Mouse (Mus musculus) layer of hippocampus, postnatal 10 days (tissue): Measurements from ENCODE around the gene Frs2. TPM values are rescaled to one million over a fixed set of nuclear protein-coding genes. Genes with fewer than 3 reads are reported as not detected.
"Not testable (repeated sequence)": the region's sequence is repeated elsewhere in the genome, so short reads cannot be mapped to it uniquely, and the experiment has no call there.

Experiments used
- DNase-seq, 2 experiments: peaks; one replicate each; pipeline ENCODE4 v3.0.0; 2021; ENCODE audit warnings: low spot score in 2 of 2
- total RNA-seq, 2 experiments: library from RNA; stranded (reverse); gene quantifications; 2 replicates each; pipeline ENCODE4 v1.2.3; 2021

Frs2 gene
- total RNA-seq, 2 experiments from 2014 or later = 27.4 to 27.8 TPM

DNA sequence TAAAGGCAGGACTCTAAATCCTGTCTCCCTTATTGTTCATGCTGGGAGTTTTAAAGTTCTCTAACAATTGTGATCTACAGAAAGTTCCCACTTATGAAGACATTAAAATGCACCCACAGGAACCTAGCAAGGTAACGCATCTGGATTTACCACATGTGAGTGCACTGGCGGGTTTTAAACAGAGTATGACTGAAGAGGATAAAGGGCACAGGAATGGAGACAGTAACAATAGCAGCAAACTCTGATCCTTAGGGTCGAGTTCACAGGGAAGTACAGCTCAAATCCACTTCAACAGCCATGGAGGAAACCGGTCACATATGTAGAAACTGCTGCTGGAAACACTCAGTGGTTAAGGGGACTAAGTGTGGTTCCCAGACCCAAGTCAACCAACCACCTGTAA lies 99.1 kb downstream of the Frs2 start:
- DNase-seq = no peak

DNA sequence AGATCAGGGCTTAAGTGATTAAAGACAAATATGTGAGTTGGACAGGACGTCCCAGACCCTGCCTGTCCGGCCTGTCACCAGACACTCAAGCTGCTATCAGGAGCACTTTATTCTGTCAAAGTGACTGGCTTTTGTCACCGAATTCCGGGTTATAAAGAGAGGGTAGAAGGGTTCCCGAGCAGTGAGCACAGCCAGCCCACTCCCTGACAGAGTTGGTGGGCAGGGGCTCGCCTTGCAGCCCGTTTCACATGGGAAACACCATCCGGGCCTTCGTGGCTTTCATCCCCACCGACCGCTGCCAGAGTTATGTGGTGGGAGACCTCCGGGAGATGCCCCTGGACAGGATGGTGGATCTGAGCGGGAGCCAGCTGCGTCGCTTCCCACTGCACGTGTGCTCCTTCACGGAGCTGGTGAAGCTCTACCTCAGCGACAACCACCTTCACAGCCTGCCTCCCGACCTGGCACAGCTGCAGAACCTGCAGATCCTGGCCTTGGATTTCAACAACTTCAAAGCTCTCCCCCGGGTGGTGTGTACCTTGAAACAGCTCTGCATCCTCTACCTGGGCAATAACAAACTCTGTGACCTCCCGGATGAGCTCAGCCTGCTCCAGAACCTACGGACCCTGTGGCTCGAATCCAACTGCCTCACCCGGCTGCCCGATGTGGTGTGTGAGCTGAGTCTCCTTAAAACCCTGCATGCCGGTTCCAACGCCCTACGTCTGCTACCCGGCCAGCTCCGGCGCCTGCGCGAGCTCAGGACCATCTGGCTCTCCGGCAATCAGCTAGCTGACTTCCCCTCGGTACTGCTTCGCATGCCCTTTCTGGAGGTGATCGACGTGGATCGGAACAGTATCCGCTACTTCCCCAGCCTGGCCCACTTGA lies 102.9 kb downstream of the Frs2 start, which contains the start of gene Lrrc10:
Gene Lrrc10 (plus strand): TSS at position 167 of the 882 bp plus-strand sequence.
- peak; percentile 37 to 53 for DNase-seq

DNA sequence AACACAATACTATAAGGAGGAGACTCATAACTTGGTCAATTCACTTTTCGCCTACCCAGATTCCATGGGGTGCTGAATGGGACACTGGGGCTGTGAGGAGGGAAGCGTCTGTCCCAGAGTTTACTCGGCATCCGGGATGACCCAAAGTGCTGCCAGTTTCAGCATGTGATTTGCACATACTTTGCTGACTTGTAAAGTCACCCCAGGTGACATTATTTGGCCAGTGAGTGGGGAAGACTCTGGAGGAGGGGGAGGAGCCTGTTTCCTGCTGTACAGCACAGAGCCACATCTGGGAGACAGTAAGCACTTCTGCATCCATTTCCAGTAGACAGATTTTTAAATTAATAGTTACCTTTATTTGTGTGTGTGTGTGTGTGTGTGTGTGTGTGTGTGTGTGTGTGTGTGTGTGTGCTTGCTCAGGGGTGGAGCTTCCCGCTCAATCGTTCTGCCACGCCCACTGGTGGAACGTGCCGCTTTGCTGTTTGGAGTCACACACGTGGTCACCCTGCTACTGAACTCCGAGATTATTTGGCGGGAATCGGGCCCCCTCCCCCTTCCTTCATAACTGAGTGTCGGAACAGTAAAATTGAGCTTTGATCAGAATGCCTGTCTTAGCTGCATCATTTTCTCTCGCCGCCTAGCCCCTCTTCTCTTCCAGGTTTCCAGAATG lies 104.7 kb downstream of the Frs2 start:
- not testable (repeated sequence) for DNase-seq

DNA sequence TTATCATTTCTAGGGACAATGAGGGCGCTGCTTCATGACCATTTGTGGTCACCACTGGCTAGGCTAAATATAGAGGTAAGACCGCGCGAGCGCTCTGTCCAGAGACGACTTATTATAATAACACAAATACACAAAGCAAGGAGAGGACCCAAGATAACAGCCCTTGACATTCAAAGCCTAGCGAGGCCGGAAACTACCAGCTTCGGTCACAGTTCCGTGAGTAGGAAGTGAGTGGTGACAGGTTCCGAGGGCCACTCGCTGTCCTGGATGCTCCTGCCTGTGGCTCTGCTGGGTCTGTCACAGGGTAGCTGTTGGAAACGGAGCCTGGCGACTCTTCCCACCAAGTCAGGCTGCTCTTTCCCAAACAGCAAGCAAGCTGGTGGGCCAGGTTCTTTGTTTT lies 106.0 kb downstream of the Frs2 start:
- no peak for DNase-seq

DNA sequence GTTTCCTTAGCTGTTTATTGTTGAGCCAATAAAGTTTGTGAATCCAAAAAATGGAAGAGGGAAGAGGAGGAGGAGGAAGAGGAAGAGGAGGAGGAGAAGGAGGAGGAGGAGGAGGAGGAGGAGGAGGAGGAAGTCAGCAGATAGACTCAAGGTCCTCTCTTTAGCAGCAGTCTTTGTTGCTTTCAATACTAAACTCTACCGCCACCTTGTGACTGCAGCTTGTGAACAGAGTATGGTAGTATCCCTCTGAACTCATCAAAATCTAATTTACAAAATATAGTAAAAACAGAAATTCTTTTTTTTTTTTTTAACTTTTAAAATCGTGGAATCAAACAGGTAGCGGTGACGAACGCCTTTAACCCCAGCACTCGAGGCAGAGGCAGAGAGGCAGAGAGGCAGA lies 108.0 kb downstream of the Frs2 start:
- peak in 1 of 2 experiments; percentile 45 for DNase-seq

DNA sequence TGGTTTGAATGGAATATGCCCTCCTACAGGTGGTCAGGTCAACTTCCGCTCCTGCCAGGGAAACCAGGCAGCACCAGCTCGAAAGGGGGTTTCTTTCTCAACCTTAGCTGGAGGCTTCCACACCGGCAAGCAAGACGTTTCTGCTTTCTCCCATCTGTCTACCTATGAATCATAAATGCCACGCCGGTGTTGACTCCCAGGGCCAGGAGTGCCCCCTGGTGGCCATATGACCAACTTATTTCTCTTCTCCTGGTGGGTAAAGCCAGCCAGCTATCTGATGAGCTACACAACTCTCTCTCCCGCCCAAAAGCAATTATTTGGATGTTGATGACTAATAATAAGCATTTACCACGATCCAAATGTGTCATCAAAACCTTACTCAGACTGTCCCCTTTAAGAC lies 114.5 kb downstream of the Frs2 start:
- peak; percentile 79 to 85 for DNase-seq

DNA sequence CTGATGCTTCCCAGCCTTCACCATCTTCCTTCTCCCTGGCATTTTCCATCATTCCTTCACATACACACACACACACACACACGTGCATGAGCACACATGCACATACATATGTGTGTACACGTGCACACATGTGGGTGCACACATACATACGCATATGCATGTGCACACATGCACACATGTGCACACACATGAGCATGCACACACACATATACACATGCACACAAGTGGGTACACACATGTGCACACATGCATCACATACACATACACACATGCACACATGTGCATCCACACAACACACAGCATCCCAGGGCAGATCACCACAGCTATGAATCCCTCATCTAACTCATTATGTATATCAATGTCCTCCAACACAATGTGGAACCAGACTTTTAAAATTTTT lies 117.2 kb downstream of the Frs2 start:
- DNase-seq = no peak

DNA sequence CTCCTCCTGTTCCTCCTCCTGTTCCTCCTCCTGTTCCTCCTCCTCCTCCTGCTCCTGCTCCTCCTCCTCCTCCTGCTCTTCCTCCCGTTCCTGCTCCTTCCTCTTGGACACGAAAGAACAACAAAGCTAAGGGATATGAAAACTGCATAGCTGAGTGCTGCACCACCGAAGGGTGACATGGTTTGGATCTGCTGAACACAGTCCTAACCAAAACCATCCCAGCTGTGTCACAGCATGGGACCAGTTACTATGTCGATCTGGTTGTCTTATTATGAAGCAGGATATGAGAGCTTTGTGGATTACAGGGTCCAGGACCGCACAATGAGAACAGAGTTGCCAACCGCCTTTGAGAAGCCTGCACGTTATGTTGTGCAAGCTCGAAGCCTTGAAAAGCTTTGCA lies 122.2 kb downstream of the Frs2 start:
- DNase-seq = no peak

DNA sequence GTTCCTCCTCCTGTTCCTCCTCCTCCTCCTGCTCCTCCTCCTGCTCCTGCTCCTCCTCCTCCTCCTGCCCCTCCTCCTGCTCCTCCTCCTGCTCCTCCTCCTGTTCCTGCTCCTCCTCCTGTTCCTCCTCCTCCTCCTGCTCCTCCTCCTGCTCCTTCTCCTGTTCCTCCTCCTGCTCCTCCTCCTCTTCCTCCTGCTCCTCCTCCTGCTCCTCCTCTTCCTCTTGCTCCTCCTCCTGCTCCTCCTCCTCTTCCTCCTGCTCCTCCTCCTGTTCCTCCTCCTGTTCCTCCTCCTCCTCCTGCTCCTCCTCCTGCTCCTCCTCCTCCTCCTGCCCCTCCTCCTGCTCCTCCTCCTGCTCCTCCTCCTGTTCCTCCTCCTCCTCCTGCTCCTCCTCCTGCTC lies 122.6 kb downstream of the Frs2 start:
- DNase-seq = not testable (repeated sequence)

DNA sequence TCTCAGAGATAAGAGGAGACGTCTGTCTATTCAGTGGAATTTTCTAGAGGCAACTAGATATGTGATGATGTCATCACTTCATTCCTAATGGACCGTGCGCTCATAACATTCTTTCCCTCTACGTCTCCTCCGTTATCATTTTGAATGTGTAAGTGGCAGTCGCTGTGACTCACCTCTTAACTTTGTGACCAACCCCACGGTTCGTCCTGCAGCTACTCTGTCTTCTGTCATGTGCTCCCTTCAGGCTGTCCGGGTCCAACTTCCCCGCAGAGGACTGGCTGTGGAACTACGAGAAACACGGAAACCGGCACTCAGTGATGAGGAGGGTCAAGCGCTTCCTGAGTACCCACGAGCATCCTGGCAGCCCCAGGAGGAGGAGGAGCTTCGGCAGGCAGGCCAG lies 124.6 kb downstream of the Frs2 start:
- DNase-seq = no peak

DNA sequence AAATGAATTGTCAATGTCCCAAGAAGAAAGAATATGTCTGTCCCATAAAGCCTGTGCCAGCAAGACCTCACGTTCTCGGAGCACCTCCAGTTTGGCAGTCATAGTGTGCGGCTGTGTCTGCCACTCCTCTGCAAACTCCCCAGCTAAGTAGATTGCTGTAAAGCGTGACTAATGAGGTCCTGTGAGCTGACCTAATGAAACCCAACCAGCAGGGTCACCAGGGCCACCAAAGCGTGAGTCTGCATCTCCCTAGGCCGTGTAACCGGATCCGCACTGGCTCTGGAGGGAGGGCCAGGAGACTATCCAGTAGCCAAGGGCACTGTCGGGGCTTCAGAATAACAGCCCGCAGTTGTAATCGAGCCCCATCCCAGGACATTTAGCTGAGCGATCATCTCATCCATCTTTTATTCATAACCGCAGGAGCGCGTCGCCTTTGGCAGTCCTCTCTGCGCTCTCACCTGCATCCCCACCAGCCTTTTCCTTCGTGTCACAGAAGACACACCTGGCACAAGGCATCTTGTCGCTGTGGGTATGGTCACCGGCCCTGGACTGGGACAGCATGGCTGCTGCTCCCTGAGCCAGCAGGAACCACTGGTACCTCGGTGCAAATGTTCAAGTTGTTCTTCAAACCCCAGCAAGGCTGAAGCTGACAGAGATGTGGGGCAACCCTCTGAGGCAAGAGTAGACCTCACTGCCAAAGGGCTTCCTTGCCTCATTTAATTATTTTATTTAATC lies 127.1 kb downstream of the Frs2 start:
- no peak for DNase-seq

Other genes with a start within 250 kb of the Frs2 start
- gene Rab3ip, start 197.8 kb downstream of the Frs2 start, total RNA-seq = 10 to 100 TPM; 62.0 to 69.2 TPM
- gene Gm10271, start 175.9 kb downstream of the Frs2 start, total RNA-seq = not detected
- gene Best3, start 162.2 kb downstream of the Frs2 start, total RNA-seq = 1 to 10 TPM; 1.0 to 1.2 TPM
- gene Lrrc10, start 103.2 kb downstream of the Frs2 start, total RNA-seq = under 1 TPM in 1 of 2 experiments, not detected in 1; 0.34 TPM
- 100 to 1,000 TPM; 241 to 255 TPM for gene Cct2, start 84.7 kb downstream of the Frs2 start, total RNA-seq
- gene Yeats4, start 76.0 kb upstream of the Frs2 start, total RNA-seq = 10 to 100 TPM; 50.6 to 57.3 TPM
- gene 9530003J23Rik, start 90.2 kb upstream of the Frs2 start, total RNA-seq = not detected
- gene Lyz2, start 133.8 kb upstream of the Frs2 start, total RNA-seq = 1 to 10 TPM; 6.4 to 7.6 TPM
- under 1 TPM in 1 of 2 experiments, not detected in 1; 0.96 TPM for gene Lyz1, start 144.3 kb upstream of the Frs2 start, total RNA-seq
- gene Cpsf6, start 231.5 kb upstream of the Frs2 start, total RNA-seq = 100 to 1,000 TPM; 116 to 122 TPM